Mouse (Mus musculus) lung, postnatal 0 days (tissue): ENCODE data around the gene Klf12.

Source experiments
- CTCF ChIP-seq: IDR thresholded peaks from 2 replicates; pipeline ENCODE4 v1.5.1; 2016; ENCODE audit warnings: antibody characterized with exemption, mild to moderate bottlenecking
- EP300 ChIP-seq: IDR thresholded peaks from 2 replicates; pipeline ENCODE4 v1.6.1; 2016; ENCODE audit warnings: antibody characterized with exemption, mild to moderate bottlenecking, control low read depth

GRCm38 (mm10) chr14:99826713-99827112 lies 457.8 kb downstream of the Klf12 start:
- TF ChIP-seq CTCF (no peak), EP300 (no peak)
